Mouse (Mus musculus) hindlimb bud, embryonic 11.5 days (tissue): Measurements from ENCODE around the gene Golga4.

ENCODE experiments used
- DNase-seq: peaks from one replicate; pipeline ENCODE4 v3.0.0-alpha.2; 2012; ENCODE audit warnings: low read depth, low spot score; ENCODE audit errors: extremely low spot score

Gene Golga4

DNA sequence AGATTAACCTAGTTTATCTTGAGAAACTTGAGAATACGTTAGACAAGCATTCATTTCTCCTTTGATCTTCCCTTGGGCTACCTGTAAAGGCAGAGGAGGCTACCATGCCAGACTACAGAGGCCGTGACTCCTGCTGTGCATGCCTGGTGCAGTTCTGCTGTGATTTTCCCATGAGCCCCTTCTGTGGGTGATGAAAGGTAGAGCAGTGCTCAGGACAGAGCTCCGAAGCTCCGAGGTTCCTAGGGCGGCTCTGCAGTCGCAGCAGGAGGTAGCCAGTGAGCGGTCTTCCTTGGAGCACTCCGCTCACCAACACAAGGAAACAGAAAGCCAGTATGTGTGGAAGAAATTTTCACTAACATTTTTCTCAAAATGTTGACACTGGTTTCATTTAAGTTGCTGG is 15.6 kb downstream of the Golga4 start:
- DNase-seq, result no peak

DNA sequence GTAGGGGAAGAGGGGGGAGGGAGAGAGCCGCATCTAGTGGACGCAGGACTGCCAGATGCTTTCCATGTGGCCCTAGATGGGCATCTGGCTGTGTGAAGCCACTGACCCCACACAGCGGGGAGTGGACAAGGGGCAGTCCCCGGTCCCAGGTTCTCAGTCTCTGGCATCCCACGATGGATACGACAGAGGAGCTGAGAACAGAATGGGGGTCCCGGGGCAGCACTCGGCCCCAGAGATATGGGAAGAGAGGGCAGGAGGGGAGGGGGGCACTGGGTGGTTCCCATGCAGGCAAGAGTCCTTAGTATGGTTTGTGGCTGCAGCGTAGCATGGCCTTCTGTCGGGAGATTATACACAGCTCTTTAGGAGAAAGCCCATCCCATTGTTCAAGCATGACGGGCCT is 17.7 kb downstream of the Golga4 start:
- no peak for DNase-seq

DNA sequence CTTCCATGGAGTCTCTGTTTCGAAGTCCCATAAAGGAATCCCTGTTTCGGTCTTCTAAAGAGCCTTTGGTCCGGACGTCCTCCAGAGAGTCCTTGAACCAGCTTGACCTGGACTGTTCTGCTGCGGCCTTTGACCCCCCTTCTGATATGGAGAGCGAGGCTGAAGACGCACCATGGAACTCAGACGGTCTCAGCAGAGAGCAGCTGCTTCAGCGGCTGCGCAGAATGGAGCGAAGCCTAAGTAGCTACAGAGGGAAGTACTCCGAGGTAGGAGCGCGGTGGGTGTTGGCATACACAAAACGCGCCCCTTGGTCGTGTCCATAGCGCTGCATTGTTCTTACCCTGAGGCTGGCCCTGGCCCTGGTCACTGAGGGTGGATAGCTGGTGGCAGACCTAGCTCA is 21.0 kb downstream of the Golga4 start:
- DNase-seq, result no peak

- no peak for DNase-seq
Observed at GRCm38 (mm10) chr9:118529783-118530182, 23.7 kb downstream of the Golga4 start.

DNA sequence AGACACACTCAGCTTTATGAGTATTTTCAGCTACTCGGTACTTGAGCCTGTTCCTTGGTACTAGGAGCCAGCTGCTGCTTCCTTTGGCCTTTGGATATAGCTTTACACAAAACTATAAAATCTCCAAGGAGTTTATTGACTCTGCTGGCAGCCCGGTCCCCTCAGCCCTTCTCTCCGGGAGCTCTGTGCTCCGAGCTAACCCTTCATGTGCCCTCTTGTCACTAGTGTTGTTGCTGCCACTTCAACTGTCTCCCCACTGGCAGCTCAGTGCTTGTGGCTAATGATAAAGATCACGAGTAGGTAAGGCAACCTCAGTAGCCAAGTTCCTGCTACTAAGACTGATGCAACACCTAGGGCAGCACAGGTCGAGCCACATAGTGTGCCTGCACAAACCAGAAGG is 24.6 kb downstream of the Golga4 start:
- DNase-seq, result no peak

- no peak for DNase-seq
Observed at GRCm38 (mm10) chr9:118532516-118533205, 26.6 kb downstream of the Golga4 start.

- DNase-seq, result no peak
Observed at GRCm38 (mm10) chr9:118536946-118537345, 30.9 kb downstream of the Golga4 start.

DNA sequence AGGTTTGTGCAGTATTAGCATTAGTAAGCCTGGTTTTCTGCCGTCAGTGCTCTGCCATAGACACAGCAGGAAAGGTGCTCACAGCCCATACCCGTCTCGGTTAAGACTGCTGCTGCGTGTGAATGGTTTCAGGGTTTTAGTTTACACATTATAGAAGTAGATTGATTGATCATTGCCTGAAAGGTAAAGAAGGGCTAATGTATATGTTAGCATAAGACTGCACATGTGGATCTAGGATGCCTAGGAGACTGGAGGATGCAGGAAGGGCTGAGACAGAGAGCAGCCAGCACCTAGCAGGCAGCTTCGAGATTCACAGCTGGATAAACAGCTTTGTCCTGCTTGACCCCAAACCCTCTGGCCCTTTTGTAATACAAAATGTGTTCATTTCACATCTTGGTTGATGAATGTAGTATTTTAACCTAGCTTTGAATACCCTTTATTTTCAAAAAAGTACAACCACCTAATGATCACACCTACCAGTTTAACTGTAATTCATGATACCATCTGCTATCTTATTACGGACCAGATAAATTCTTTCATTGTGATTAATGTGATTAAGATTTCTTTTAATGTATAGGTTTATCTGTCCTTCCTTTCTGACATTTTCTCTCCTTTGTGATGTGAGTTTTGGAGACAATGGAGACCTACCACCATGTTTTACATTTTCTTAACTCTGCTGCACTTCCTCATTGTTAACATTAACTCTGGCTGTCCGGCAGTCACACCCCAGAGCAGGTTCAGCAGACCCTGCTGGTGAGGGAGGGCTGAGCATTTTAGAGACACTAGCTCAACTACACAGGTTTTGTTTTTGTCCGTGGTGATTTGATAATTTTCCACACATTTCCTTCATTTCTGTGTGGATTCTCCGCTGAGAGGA is 31.6 kb downstream of the Golga4 start:
- no peak for DNase-seq

- DNase-seq, result no peak
Observed at GRCm38 (mm10) chr9:118541851-118542250, 35.8 kb downstream of the Golga4 start.

- no peak for DNase-seq
Observed at GRCm38 (mm10) chr9:118545146-118545545, 39.1 kb downstream of the Golga4 start.

- DNase-seq, result no peak
Observed at GRCm38 (mm10) chr9:118548651-118549050, 42.6 kb downstream of the Golga4 start.

DNA sequence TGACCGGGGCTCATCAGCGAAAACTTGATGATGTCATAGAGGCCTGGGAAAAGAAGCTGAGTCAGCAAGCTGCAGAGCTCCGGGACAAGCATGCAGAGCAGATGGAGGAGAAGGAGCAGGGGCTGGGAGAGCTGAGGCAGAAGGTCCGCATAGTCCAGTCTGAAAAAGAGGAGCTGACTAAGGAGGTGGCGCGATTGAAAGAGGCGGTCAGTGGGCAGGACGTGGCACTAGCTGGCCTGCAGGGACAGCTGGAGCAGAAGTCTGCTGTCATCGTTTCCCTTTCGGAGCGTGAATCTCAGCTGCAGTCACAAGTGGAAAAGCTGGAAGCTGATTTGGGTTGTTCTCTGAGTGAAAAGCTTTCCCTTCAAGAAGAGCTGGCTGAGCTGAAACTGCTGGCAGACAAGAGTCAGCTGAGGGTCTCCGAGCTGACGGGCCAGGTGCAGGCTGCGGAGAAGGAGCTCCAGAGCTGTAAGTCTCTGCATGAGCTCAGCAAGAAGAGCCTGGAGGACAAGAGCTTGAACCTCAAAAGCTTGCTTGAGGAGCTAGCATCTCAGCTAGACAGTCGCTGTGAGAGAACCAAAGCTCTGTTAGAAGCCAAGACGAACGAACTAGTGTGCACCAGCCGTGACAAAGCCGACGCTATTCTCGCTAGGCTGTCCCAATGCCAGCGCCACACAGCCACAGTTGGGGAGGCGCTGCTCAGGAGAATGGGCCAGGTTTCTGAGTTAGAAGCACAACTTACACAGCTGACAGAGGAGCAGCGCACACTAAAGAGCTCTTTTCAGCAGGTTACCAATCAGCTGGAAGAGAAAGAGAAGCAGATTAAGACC is 51.1 kb downstream of the Golga4 start:
- no peak for DNase-seq

DNA sequence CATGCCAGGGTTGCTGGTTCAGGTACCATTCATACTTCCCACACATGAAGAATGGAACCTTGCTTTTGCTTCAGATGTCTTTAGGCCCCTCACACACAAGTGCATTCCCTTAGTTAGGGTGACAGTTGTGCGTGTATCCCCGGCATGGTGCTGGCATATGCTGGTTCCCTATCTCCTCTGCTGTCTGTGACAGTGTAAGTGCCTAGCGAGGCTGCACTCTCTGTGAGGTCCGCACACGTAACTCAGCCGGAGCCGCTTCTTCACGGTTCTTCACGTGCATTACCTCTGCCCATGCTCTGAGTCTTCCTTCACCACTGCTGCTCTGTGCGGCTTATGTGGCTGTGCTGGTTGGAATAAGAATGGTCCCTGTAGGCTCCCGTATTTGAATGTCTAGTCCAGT is 57.3 kb downstream of the Golga4 start:
- DNase-seq, result no peak

GRCm38 (mm10) chr9:118563866-118564265 is 57.8 kb downstream of the Golga4 start:
- DNase-seq, result no peak

- DNase-seq, result no peak
Observed at GRCm38 (mm10) chr9:118564696-118565095, 58.6 kb downstream of the Golga4 start.

DNA sequence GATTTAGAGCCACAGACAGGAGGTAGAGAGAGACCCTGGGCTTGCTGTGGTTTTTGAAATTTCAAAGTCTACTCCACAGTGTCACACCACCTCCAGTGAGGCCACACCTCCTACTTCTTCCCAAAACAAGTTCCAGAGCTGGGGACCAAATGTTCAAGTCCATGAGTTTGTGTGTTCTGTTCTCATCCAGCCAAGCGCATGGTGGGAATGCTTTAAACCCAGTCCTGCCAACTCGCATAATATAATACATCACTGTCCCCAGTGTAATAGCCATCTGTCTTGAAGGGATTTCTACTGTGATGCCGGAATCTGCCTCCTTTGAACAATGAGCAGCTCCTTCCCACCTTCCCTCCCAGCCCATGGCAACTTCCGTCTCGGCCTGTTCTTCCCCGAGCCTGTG is 63.3 kb downstream of the Golga4 start:
- DNase-seq, result no peak

DNA sequence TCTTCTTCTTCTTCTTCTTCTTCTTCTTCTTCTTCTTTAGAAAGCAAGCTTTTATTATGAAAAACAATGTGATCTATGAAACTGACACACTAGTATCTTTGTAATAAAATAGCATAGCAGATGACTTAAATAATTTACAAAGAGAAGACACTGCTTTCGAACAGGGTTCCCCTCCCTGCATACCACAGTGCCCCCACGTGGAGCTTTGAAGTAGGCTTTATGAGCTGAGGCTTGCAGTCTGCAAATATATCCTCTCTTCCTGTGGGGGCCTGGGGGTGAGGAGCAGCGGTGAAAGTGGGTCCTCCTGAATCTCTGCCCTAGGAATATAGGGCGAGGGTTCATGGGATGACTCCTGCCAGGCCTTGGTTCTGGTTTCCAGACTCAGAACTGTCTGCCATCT is 64.8 kb downstream of the Golga4 start:
- DNase-seq, result no peak

GRCm38 (mm10) chr9:118571701-118572100 is 65.6 kb downstream of the Golga4 start:
- no peak for DNase-seq

DNA sequence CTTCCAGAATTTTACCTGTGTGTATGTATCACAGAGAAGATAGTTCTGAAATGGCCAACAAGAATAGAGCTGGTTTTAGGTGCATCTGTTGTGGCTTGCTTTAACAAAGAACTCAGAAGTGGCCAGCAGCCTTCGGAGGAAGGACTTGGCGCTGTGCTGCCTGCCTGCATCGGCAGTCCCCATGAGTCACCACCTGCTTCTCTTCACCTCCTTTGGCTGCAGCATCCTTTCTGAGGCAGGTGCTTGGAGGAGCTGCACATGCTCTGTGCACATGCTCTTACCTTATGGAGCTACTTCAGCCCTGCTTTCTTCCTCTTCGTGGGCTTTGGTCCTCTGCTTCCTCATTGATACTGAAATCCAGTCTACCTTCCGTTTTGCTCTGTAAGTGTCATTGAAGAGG is 68.8 kb downstream of the Golga4 start:
- no peak for DNase-seq

GRCm38 (mm10) chr9:118580371-118580770 is 74.3 kb downstream of the Golga4 start:
- DNase-seq, result no peak

- DNase-seq, result no peak
Observed at GRCm38 (mm10) chr9:118582757-118583156, 76.7 kb downstream of the Golga4 start.

DNA sequence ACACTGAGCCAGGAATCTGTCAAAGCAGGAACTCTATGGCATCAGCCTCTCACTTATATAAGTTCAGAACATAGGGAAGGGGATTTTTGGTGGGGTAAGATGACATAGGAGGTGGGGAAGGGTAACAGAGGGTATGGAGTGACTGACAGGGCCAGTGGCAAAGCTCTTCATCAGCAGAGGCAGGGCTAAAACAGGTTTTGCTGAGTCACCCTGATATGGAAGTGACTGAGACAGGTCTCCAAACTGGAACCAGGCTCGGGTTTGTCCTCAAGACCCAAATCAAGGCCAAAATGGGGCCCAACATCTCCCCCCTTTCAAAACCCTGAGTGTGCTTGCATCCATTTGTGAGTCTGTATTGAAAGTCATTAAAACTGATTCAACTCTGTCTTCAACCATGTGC is 78.8 kb downstream of the Golga4 start:
- no peak for DNase-seq
